Mouse (Mus musculus) heart, adult 11 months (tissue): ENCODE results near the gene Usp16.

Experiments used
- DNase-seq: peaks from one replicate; pipeline ENCODE4 v3.0.0; 2022

Usp16 gene

DNA sequence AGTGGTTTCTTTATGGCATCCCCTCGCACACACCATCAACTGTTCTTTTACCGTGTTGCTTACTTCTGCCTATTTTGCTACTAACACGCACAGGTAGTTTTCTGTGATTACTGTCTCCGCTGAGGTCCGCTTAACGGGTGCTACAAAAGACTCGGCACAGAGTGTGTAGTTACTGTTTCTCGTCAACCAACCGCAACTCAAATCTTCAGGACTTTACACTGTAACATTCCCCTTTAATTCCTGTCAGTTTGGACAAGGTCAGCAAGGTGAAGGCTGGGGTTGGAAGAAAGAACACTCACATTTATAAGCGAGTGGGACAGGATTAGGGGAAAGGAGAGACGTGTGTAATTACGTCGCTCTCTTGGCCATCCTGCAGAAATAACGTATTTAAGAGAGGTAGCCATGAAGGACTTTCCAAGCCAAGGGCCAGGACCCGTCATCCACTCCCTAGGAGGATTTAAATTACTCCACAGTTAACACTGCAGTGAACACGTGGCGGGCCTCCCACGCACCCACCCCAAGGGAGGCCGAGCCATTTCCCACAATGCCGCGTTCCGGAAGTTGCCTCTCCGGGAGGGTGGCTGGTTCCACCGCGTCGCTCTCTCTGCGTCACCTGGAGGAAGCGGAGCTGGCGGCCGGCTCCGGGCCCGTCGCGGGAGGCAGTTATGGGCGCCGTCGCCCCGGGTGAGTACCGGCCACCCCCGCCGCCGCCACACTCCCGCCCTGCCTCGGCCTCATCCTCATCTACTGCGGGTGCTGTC is at the start of gene Usp16:
TSS of gene Usp16 (plus strand) at position 285 of the 761 bp plus-strand sequence.
- DNase-seq, result peak; percentile 99

DNA sequence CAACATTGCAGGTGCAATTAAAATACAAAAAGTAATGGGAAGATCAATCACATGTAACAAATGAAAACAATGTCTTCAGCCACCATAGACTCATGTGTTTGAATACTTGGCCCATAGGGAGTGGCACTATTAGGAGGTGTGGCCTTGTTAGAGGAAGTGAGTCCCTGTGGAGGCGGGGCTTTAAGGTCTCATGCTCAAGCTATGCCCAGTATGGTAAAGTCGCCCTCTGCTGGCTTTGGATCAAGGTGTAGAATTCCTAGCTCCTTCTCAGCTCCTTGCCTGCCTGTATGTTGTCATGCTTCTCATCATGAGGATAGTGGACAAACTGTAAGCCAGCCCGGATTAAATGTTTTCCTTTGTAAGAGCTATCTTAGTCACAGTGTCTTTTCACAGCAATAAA is 49.5 kb upstream of the Usp16 start:
- peak; percentile 82 for DNase-seq

DNA sequence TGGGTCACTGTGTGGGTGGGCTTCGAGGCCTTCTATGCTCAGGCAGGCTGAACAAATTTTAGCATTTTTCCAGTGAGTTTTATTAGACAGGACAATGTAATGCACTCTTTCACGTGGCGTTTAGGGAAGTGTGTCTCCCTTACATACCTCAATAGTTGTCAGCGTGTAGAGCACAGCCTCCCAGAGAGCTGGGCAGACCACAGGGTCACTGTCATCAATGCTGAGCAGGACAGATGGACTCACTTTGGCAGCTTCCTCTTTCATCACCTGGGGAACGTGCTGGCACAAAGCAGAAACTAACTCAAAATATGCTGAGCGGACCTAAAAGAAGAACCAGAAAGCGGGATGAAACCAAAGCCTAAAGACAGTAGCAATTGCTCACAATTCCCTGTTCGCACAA is 33.8 kb upstream of the Usp16 start:
- DNase-seq, result peak; percentile 55

DNA sequence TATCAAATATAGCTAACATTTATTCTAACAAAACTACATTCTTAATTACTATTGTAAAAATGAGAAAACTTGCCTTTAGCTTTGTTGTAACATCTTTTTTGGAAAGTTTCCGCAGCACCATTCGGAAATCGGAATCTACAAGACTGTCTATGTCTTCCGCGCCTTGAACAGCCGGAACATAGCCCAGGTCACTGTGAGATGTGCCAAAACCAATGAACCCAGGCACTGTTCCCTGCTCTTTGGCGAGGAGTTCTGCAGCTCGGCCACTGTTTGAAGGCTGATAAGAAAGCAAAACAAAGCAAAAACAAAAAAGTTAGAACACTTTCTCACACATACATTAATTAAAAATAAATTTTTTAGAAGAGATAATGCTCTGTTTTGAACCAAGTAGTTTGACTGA is 27.0 kb upstream of the Usp16 start:
- peak; percentile 87 for DNase-seq

DNA sequence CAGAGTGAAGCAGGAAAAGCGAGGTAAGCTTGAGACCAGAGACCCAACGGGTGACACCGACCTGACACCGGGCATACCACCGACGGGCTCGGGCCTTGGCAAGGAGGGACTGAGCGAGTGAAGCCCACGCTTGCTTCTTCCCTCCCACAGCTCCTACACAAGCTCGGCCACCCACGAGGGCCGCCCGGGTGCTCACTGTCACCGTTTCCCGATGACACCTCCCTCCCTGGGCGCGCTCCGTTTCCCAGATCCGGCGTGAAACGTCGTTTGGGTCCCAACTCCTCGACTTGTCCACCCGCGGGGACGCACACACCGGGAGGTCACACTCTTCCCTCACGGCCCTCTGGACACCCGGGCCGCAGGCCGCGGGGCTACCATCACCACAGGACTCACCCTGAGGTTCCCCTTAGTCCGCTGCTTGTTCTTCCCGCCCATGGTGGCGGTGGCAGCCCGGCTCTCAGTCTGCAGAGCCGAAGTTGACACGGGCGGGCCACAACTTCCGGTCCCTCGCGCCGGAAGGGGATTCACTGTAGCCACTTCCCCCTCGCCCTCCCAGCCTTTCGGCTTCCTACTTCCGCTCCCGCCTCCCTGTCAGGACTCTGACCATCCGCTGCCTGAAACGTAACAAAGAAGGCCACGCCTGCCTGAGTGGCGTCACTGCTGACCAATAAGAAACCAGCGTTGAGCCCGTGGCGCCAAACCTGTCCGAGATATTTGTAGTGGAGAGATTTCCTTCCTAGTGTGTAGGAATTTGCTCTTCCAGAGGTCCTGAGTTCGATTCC is 22.3 kb upstream of the Usp16 start, which contains the start of gene Ltn1:
TSS of gene Ltn1 (minus strand) at position 580 of the 782 bp plus-strand sequence.
- DNase-seq, result peak; percentile 100

DNA sequence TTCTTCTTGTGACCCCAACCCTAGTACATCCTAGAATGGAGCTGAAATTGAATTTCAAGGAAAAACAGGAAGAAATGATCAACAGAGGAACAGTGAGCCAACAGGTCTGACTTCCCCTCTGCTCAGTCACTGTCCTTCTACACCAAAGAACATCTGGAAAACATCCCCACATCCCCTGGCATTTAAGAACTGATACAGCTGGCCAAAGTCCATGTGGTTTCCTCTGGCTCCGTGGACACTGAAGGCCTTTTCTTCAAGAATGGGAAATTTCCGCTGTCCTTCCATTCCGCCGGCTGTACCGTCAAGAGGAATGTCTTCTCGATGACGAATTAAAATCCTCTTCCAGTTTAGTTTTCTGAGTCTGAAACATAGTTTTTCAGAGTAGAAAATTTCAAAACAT is 20.2 kb upstream of the Usp16 start:
- DNase-seq, result peak; percentile 58

DNA sequence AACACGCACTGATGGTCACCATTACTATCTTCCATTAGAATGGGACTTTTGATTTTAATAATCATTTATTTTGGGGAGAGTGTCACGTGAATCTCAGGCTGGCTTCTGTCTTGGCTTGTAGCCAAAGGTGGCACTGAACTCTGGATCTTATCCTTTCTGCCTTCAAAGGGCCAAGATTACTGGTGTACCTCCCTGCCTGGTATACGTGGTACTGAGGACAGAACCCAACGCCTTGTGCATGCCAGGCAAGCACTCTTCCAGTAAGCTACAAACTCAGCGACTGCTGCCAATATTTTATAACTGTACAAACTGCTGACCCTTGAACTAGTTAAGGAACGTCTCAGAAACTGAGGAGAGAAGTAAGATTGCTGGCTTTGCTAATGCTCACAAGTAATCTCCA is 19.6 kb upstream of the Usp16 start:
- DNase-seq, result peak; percentile 76

DNA sequence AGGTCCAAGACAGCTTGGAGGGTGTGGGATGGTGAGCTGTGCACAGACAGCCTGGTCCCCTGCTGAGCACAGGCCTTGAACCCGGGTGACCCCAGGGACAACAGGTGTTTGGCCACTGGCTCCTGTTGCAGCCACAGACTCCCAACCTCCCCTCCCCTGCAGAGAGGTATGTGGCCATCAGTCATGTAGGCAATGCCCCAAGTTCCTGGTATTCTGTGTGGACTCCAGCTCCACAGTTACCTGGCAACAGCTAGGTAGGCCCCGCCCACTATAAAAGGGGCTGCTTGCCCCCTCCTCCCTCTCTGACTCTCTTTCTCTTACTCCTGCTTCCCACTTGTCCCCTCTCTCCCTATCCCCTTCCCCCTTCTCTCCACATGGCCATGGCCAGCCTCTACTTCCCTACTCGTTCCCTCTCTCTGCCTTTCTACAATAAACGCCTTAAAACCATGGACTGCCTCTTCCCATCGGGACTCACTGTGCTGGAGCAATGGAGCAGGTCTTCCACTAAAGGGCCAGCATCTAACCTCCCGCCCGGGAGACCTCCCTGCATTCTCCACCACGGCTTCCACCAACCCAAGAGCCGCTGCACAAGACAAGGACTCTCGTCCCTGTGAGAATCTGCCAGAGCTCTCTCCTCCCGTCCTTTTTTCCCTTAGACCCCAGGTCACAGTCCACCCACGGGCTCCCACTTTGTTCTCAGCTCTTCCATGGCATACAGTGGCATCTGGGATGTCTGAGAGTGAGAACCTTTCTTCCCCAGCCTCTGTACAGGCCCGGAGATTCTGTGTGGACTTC is 18.9 kb upstream of the Usp16 start:
- DNase-seq, result peak; percentile 87

DNA sequence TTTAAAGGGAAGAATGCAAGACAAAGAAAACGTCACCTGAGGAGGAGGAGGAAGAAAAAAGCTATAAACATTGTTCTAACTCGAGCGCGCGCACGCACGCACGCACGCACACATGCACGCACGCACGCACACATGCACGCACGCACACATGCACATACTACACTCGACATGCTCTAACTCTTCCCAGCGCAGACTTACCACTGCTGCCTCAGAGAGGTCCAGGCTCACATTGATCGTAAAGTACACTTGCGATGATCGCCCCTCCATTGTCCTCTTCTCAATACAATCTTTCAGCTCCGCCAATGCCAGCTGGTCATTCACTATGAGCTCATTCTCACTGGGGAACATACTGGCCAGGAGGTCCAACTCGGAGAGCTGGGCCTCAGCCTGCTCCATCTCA is 17.4 kb upstream of the Usp16 start:
- DNase-seq, result peak; percentile 66

DNA sequence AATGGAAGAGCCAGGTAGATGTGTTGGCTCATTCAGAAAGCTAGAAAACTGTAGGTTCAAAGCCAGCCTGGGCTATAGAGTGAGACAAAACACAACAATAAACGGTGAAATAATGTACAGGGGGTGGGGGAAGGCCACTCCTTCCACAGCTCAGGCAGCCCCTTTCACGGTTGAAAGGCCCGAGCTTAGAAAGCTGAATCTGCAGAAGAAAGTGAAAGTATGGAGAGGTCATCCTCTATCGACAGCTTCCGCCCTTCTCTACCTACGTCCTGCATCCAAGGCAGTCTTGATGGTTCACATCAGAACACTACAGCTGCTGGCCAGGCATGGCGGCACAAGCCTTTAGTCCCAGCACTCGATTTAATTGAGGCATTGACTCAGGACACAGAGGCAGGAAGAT is 15.8 kb upstream of the Usp16 start:
- peak; percentile 70 for DNase-seq

DNA sequence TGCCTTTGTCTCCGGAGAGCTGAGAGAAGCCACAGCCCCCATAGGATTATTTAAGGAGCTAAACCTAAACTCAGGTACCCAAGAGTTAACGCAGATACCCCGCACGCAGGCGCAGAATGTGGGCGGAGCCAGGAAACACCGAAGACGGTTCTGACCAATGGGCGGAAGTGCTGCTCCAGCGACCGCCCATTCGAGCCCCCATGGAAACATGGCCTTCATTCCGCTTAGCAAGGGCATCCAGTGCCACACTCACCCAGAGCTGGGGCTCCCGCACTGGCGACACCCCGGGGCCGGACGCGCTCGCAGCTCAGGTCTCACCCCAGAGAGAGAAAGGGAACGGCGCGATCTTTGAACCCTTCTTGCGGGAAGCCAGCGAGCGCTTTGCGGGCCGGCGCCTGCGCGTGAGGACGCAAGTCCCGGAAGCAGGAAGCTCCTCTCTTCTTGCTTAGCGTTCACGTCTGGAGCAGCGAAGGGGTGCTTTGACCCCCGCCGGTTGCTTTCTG is 14.3 kb upstream of the Usp16 start, which contains the start of gene Rwdd2b:
TSS of gene Rwdd2b (minus strand) at position 390 of the 503 bp plus-strand sequence.
- DNase-seq, result peak; percentile 99

DNA sequence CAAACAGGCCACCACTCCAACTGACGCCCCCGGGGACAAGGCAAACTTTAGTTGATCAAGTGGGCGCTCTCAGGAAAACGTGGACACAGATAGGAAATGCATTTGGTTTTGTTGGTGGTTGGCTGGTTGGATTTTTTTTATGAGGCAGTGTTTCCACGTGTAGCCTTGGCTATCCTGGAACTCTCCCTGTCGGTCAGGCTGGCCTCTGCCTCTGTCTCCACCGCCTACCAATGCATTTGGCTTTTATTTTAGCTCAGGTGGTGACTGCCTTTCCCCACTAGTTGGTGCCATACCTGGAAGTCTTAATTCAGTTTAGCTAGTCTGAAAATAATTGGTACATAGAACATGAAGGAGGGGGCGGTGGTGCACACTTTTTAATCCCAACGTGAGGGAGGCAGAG is 13.4 kb upstream of the Usp16 start:
- DNase-seq, result peak; percentile 77

DNA sequence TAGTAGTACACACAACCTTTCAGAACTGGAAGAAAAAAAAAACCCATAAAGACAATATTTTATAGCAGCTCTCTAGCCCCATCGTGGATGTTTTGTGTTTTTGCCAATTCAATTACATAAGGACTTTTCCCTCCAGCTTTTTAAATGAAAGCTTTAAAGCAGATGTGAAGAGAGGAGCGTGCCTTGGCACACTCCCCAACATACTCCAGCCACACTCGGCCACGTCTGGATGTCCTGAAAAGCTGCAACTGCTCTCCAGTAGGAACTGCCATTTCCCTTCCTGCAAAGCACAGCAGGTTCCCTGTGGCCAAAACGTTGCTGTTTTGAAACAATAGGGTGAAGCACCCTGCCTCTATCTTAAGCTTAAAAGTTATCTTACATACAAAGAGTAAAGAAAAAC is 12.2 kb upstream of the Usp16 start:
- peak; percentile 81 for DNase-seq

DNA sequence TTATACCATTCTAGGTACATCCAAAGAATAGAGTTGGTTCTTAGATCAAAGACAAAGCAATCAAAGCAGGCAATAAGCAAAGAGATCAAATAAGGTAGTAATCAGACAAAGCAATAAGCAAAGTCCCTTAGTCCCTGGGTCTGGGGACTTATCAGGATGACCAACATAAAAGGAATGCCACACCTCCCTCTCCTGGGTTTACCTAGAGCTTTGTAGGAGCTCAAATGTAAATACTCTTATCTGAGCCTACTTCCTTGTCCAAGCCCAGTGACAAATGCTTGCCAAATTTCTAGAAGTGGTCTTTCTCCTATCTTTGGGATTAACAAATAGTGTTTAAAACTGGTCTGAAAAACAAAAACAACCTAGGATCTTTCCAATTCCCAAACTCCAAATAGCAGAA is 11.3 kb upstream of the Usp16 start:
- no peak for DNase-seq

DNA sequence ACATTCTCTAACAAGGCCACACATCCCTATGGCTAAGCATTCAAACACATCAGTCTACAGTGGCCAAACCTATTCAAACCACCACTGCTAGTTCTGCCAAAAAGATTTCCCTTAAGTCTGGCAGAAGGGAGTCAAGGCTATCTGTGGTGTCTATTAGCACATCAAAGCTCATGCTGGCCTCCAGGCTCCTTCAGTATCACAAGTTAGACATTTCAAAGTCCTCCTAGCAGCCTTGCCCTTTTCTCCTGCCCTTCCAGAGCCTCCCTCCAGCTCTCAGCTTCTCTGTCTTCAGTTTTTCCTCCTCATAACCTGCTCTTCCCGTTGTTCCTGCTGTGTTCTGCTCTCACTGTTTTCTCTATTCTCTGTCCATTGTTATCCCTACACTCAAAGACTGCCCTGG is 10.4 kb upstream of the Usp16 start:
- peak; percentile 57 for DNase-seq

DNA sequence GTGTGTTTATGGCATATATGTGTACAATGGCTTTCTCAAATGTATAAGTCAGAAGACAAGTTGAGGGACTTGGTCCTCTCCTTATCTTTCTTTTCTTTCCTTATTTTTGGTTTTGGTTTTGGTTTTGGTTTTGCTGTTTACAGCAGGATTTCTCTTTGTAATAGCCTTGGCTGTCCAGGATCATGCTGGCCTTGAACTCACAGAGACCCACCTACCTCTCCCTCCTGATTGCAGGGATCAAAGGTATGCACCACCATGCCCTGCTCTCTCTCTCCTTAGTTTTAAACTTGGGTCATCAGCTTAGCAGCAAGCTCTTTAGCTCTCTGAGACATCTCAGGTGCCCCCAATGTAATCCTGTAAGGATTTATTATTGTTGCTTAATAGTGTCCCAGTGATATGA is 9.4 kb upstream of the Usp16 start:
- no peak for DNase-seq

DNA sequence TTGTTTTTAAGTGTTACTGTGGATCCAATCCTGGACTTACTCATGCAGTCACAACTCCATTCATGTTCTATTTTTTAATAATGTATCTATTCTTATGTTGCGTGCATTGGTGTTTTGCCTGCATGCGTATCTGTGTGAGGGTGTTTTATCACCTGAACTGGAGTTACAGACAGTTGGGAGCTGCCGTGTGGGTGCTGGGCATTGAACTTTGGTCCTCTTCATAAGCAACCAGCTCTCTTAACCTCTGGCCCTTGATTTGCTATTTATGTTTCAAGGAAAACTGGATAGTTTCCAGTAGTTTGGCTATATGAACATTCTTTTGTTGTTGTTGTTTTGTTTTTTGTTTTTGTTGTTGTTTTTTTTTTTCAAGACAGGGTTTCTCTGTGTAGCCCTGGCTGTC is 9.0 kb upstream of the Usp16 start:
- DNase-seq, result no peak

DNA sequence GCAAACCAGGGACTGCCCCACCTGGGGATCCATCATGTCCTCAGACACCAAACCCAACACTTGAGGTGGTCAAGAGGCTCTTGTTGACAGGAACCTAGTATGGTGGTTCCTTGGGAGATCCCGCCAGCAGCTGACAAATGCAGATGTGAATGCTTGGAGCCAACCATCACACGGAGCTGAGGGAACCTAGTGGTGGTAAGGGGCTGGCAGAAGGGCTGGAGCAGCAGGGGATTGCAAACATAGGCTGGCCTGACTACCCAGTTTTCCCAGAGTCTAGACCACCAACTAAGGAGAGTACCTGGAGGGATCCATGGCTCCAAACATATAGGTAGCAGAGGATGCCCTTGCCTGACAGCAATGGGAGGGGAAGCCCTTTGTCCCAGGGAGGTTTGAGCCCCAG is 1.3 kb upstream of the Usp16 start:
- peak; percentile 84 for DNase-seq

DNA sequence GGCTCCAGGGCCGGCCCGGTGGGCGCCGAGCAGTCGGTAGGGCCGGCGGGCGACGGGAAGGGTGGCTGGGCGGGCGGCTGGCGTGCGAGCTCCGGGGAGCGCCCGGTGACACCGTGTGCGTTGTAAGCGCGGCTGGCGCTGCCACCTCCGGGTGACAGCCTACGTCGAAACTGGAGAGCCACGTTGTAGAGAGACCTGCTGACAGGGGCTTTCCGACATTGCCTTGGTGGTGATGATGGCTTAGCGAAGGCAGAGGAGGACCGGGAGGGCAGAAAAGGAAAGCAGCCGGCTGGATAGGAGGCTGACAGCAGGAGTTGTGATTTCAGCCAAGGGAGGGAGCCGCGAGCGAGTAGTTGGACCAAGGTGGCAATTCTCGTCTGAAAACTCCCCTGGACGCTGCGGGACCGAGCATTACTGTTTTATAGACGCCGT is 693 bp downstream of the Usp16 start:
- DNase-seq, result no peak

DNA sequence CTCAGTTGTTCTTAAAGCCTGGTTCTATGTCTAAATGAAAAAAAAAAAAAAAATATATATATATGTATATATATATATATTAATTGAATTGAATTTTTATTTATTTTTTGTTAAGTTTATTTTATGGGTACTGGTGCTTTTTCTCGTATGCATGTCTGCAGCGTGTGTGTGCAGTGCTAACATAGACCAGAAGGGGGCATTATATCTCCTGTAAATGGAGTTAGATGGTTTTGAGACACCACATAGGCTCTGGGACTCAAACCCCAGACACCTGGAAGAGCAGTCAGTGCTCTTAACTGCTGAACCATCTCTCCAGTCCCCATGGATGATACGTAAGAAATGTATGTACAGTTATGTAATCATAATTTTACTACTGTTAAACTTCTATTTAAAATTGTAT is 4.2 kb downstream of the Usp16 start:
- peak; percentile 11 for DNase-seq

DNA sequence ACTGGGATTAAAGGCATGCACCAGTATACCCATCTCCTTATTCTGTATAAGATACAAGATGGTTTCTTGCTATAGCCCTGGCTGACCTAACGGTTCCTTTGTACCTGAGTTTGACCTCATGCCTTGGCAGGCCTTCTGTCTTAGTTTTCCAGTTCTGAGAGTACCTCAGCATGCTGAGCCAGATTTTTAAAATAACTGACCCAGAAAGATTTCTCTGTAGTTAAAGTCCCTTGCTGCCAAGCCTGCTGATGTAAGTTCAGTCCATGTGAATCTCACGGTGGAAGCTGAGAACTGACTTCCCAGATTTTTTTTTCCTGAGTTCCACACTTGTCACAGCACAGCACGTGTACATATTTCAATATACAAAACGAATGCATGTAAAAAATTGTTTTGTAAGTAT is 16.1 kb downstream of the Usp16 start:
- peak; percentile 82 for DNase-seq

DNA sequence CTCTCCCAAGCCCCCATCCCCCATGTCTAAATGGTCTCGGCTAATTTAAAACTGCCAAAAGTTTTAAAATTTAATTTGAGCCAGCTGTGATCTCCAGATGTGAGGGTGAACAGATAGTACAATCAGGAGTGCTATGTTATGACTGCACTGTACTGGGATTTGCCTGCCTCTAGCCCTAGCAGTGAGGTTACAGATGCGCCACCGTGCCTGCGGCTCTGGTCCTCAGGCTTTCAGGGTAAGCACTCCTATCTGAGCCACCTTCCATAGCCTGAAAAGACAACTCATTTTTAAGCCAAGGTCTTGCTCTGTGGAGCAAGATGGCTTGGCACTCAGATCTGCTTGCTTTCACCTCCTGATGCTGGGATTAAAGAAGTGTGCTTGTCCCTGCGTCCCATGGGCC is 29.9 kb downstream of the Usp16 start:
- DNase-seq, result peak; percentile 67

DNA sequence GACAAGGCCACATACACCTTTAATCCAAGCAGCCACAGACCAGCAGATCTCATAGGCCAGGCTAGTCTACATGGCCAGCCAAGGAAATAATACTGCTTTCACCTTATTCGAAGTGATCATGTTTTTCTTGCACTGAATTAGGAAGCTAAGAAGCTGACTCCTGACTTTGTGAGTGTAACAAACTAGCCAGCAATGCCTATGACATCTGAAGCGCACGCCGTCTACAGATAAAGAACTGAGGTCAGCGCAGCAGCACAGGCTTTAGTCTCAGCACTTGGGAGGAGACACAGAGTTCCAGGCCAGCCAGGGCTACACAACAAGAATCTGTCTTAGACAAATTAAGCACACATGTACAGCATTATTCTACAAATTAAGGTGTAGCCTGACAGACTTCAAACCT is 32.2 kb downstream of the Usp16 start:
- peak; percentile 69 for DNase-seq
